Mouse (Mus musculus) liver, postnatal 0 days (tissue): ENCODE results near the gene Zfp142.

Experiments
- CTCF ChIP-seq: sonication (generic); IDR thresholded peaks from 2 replicates; pipeline ENCODE4 v1.5.1; 2016; ENCODE audit warnings: antibody characterized with exemption, low read depth
- EP300 ChIP-seq: IDR thresholded peaks from 2 replicates; pipeline ENCODE4 v1.6.1; 2016; ENCODE audit warnings: antibody characterized with exemption, low read depth, mild to moderate bottlenecking

GRCm38 (mm10) chr1:74544184-74544583 lies 43.9 kb downstream of the Zfp142 start, which contains the start of gene Usp37:
- TF ChIP-seq EP300 (no peak), CTCF (no peak)
